Mouse (Mus musculus) v-Abl transformed pro-B cells (cell line): ENCODE results near the gene Pold4.

Experiments
- in situ Hi-C, 2 experiments: fragments of 400-800 bp; cut with MboI; formaldehyde crosslinking; loops; one replicate each; pipeline ENCODE4 v1.15.1; 2025; ENCODE audit not compliant: unreplicated experiment in 2 of 2

Pold4 gene

GRCm38 (mm10) chr19:4264171-4264780 lies 32.6 kb downstream of the Pold4 start:
- in situ Hi-C loops: loop anchor here in 1 of 2 experiments (10.0 kb wide), 1 partner anchor 151 kb away; no protein-coding TSS in a partner anchor

GRCm38 (mm10) chr19:4265956-4266355 lies 34.3 kb downstream of the Pold4 start:
- in situ Hi-C loops: loop anchor here in 1 of 2 experiments (5.0 to 10.0 kb wide), 2 partner anchors 46 to 149 kb away; no protein-coding TSS in a partner anchor

- in situ Hi-C loops: loop anchor here in 1 of 2 experiments (5.0 to 10.0 kb wide), 2 partner anchors 44 to 146 kb away; no protein-coding TSS in a partner anchor
Observed at GRCm38 (mm10) chr19:4268566-4269361, 37.1 kb downstream of the Pold4 start, which contains the start of gene Ssh3. Gene Ssh3 (minus strand): TSS chr19:4269180.

- in situ Hi-C loops: no loop called here
Observed at GRCm38 (mm10) chr19:4270187-4270586, 38.5 kb downstream of the Pold4 start.

- in situ Hi-C loops: no loop called here
Observed at GRCm38 (mm10) chr19:4270972-4271371, 39.3 kb downstream of the Pold4 start.

GRCm38 (mm10) chr19:4279487-4279886 lies 47.8 kb downstream of the Pold4 start:
- in situ Hi-C loops: no loop called here

- in situ Hi-C loops: no loop called here
Observed at GRCm38 (mm10) chr19:4280425-4280824, 48.7 kb downstream of the Pold4 start.

GRCm38 (mm10) chr19:4282898-4283553 lies 51.3 kb downstream of the Pold4 start, which contains the start of gene Ankrd13d:
Gene Ankrd13d (minus strand): TSS chr19:4283137.
- in situ Hi-C loops: no loop called here
